Mouse (Mus musculus) embryo, embryonic 11.5 days (tissue): ENCODE results near the gene Mei1.

Experiments used
- DNase-seq: peaks from one replicate; pipeline ENCODE4 v3.0.0-alpha.2; 2012; ENCODE audit warnings: low read depth, low spot score

The Mei1 gene

GRCm38 (mm10) chr15:82172648-82173047, 102.9 kb downstream of the Mei1 start:
- no peak for DNase-seq

GRCm38 (mm10) chr15:82175091-82175490, 105.3 kb downstream of the Mei1 start:
- DNase-seq: no peak
